ENCODE assay signal across 8 mouse cellular contexts in genomic region chr1:89455421-89456091, GRCm38 (mm10). TPM values are rescaled to one million over a fixed set of nuclear protein-coding genes. Genes with fewer than 3 reads are reported as not detected.
DNase-seq lines count a peak whose midpoint lies in the region; ATAC-seq and TF ChIP-seq lines count a peak whose summit lies in the region.

No protein-coding gene starts in this region.

- peaks cover 39% of the 10 kb centered on the region for H3K4me1 ChIP-seq in embryonic facial prominence, embryonic 15.5 days
- H3K4me1 ChIP-seq in heart, embryonic 16.5 days (ENCODE audit: control insufficient read depth, insufficient read depth, low read length): peaks cover 18% of the 10 kb centered on the region
- H3K4me1 ChIP-seq in small intestine, adult 2 months (ENCODE audit: control insufficient read depth, insufficient read depth, insufficient read length, low read length): peaks cover 5% of the 10 kb centered on the region; the same call in 1 of the 2 replicates

- no peaks in the 10 kb centered on the region for H3K36me3 ChIP-seq in embryonic facial prominence, embryonic 15.5 days
- H3K36me3 ChIP-seq in heart, embryonic 16.5 days (ENCODE audit: control insufficient read depth, insufficient read depth): peaks cover 3% of the 10 kb centered on the region; the same call in 1 of the 2 replicates
- H3K36me3 ChIP-seq in small intestine, adult 2 months (ENCODE audit: control insufficient read depth, insufficient read depth, low read length): no peaks in the 10 kb centered on the region

- TF ChIP-seq CTCF in small intestine, adult 2 months (IDR thresholded peaks at IDR 0.05; ENCODE audit: extremely low read depth, insufficient read length, insufficient replicate concordance, low read depth, low read length): no peak

- H3K9me3 ChIP-seq in embryonic facial prominence, embryonic 15.5 days (replicated peaks): no peaks in the 10 kb centered on the region
- H3K9me3 ChIP-seq in heart, embryonic 16.5 days (replicated peaks; ENCODE audit: control insufficient read depth, low read length): peaks cover 7% of the 10 kb centered on the region; the same call in 1 of the 2 replicates

- peak overlapping the region; percentile 93 for H3K4me2 ChIP-seq in embryonic facial prominence, embryonic 15.5 days (replicated peaks)
- peak overlapping the region; percentile 97 for H3K4me2 ChIP-seq in heart, embryonic 16.5 days (ENCODE audit: low read depth, low read length)

- under 1% methylated on average over 51 of the region's 51 CpGs for WGBS in embryonic facial prominence, embryonic 15.5 days
- WGBS in heart, embryonic 16.5 days: under 1% methylated on average over 50 of the region's 51 CpGs
- under 1% methylated on average over 51 of the region's 51 CpGs for WGBS in small intestine, adult 2 months

- H3K9ac ChIP-seq in embryonic facial prominence, embryonic 15.5 days: peak overlapping the region; percentile 74
- peak overlapping the region; percentile 87 for H3K9ac ChIP-seq in heart, embryonic 16.5 days (ENCODE audit: low read length)

- H3K27me3 ChIP-seq in embryonic facial prominence, embryonic 15.5 days: 0 out of 2 replicates have a peak, but pooled peaks cover 2% of the 10 kb centered on the region
- H3K27me3 ChIP-seq in heart, embryonic 16.5 days (ENCODE audit: control insufficient read depth, insufficient read depth, low read length): no peaks in the 10 kb centered on the region
- no peaks in the 10 kb centered on the region; the same call in 1 of the 2 replicates for H3K27me3 ChIP-seq in small intestine, adult 2 months (ENCODE audit: control insufficient read depth, insufficient read depth, low read length)

- H3K27ac ChIP-seq in embryonic facial prominence, embryonic 15.5 days (replicated peaks): peak overlapping the region; percentile 44; the same call in 1 of the 2 replicates
- peak overlapping the region; percentile 25; the same call in 1 of the 2 replicates for H3K27ac ChIP-seq in heart, embryonic 16.5 days (ENCODE audit: low read length)
- H3K27ac ChIP-seq in small intestine, adult 2 months (ENCODE audit: insufficient read depth, low read depth, low read length): peak overlapping the region; percentile 33; the same call in 1 of the 2 replicates

- no peak for ATAC-seq in embryonic facial prominence, embryonic 15.5 days (ENCODE audit: insufficient number of reproducible peaks, low FRiP score, low TSS enrichment, low read depth)
- no peak for ATAC-seq in heart, embryonic 16.5 days (replicated peaks; ENCODE audit: extremely low read depth, insufficient read depth, low FRiP score)

- no peak for TF ChIP-seq POLR2A in small intestine, adult 2 months (IDR thresholded peaks at IDR 0.05; ENCODE audit: low read depth, low read length)

- peak overlapping the region; percentile 79 for H3K4me3 ChIP-seq in embryonic facial prominence, embryonic 15.5 days (replicated peaks)
- peak overlapping the region; percentile 87 for H3K4me3 ChIP-seq in heart, embryonic 16.5 days (ENCODE audit: low read length)
- peak overlapping the region; percentile 90 for H3K4me3 ChIP-seq in small intestine, adult 2 months (ENCODE audit: low read depth, low read length)

- DNase-seq in adrenal gland, adult (ENCODE audit: inconsistent age in 2 of 2, low spot score in 1 of 2): peak; percentile 73 to 87
- DNase-seq in adrenal gland, postnatal 4 days (ENCODE audit: low spot score in 2 of 2): no peak
- DNase-seq in adrenal gland, postnatal 10 days: peak; percentile 69
- DNase-seq in layer of hippocampus, postnatal 25 days (ENCODE audit: extremely low spot score in 1 of 2, low spot score in 1 of 2): peak; percentile 42 to 45
- DNase-seq in lung, postnatal 14 days: peak; percentile 49

RNA-seq across cellular contexts. Expression of gene Agap1, which starts 0.9 kb away (rescaled TPM):
- total RNA-seq in adrenal gland, postnatal 4 days (2021): 10 to 100 TPM; 85.5 to 97.5 TPM
- total RNA-seq in adrenal gland, postnatal 10 days (2021): 10 to 100 TPM; 48.5 to 58.7 TPM
- 13.4 and 14.5 TPM in 2 replicates for polyA plus RNA-seq in embryonic facial prominence, embryonic 15.5 days (2015; fragmentation: Nextera tagmentation; extraction: Ambion mirVana)
- 6.2 and 7.1 TPM in 2 replicates for polyA plus RNA-seq in heart, embryonic 16.5 days (2015; fragmentation: Nextera tagmentation; extraction: Ambion mirVana)
- total RNA-seq in layer of hippocampus, postnatal 25 days (2021): 100 to 1,000 TPM; 255 to 275 TPM
- 10.5 and 27.8 TPM in 2 replicates for polyA plus RNA-seq in small intestine, adult 2 months (2012; rRNA removed)

Comparison
In these comparisons a context has a peak if more than half of its experiments do, and no peak if none do; other contexts are left out.
1. DNase-seq: peak in adrenal gland, adult (2 of 2), adrenal gland, postnatal 10 days (single experiment), layer of hippocampus, postnatal 25 days (2 of 2) and lung, postnatal 14 days (single experiment); none in adrenal gland, postnatal 4 days (0 of 2).
2. Peak in every context shown above with its lines, with median percentiles within 50 percentile points of each other: H3K27ac ChIP-seq and H3K4me3 ChIP-seq.